Mouse (Mus musculus): ENCODE results near the gene Egfr. TPM values are rescaled to one million over a fixed set of nuclear protein-coding genes. Genes with fewer than 3 reads are reported as not detected.

The Egfr gene
- polyA plus RNA-seq, 1 experiment, result 1.7 TPM

DNA sequence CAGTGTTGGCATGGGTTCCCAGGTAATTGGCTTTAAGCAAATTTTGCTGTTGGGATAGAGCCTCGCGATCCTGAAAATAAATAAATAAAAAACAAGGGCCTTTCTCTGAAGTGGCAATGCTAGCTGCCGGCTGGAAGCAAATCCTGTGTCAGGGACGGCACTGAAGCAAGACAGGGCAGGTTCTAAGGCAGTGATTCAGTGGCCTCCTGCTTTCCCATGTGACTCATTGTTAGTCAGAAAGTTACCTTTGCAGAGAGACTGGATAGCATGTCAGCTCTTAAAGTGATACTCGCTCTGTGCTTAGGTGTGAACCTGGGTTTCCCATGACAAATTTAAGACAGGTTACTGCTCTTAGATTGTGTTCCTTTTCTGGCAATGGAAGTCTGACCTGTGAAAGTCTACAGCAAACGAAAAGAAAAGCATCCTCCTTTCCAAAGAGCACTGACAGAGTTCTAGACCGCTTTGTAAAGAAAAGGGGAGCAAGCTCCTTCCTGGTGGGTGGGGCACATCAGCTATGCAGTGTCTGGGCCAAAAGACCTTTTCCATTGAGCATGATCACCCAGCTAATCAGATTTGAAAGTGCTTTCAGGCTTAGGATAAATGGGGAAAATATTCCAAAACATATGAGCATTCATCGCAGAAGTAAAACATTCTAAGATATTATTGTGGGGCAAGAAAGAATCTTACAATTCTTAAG, 78.7 kb downstream of the Egfr start:
- Histone ChIP-seq H3K4me1 (ENCODE audit: control insufficient read depth, insufficient read depth, low read length) (no peaks in the 10 kb centered on the region), H3K27me3 (ENCODE audit: control insufficient read depth, insufficient read depth, low read length) (no peaks in the 10 kb centered on the region), H3K4me3 (ENCODE audit: control insufficient read depth, low read depth, low read length) (no peak overlapping the region), H3K27ac (ENCODE audit: control insufficient read depth, insufficient read depth, low read depth, low read length) (no peak overlapping the region), H3K36me3 (ENCODE audit: control insufficient read depth, insufficient read depth, low read length) (no peaks in the 10 kb centered on the region)
- no peak for TF ChIP-seq CTCF (IDR thresholded peaks at IDR 0.05; ENCODE audit: control insufficient read depth, insufficient read depth, insufficient replicate concordance, low read depth, low read length)
- TF ChIP-seq POLR2A (IDR thresholded peaks at IDR 0.05; ENCODE audit: control insufficient read depth, low read depth, low read length), result no peak

DNA sequence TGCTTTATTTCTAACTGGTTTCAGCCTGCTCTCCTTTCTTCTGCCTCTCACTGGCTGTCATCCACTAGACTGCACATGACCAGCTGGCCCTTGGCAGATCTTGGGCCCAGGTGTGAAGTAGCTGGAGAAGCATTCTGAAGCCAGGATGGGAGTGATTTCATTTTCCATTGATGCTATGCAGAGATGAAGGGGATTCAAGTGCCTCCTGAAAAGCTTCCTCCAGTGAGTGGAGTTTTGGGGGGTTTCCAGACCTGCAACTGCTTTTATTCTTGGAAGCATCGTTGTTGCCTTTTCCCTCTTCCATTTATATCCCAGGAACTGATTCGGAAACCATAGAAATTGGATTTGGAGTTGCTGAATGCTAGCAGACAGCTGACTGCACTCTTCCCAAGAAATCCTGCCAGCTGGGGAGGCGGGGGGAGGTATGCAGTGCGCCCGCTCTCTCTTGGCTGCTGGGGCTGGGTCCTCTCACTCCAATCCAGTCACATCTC, 80.0 kb downstream of the Egfr start:
- Histone ChIP-seq H3K27ac (ENCODE audit: control insufficient read depth, insufficient read depth, low read depth, low read length) (no peak overlapping the region), H3K4me3 (ENCODE audit: control insufficient read depth, low read depth, low read length) (no peak overlapping the region), H3K4me1 (ENCODE audit: control insufficient read depth, insufficient read depth, low read length) (no peaks in the 10 kb centered on the region), H3K27me3 (ENCODE audit: control insufficient read depth, insufficient read depth, low read length) (no peaks in the 10 kb centered on the region), H3K36me3 (ENCODE audit: control insufficient read depth, insufficient read depth, low read length) (no peaks in the 10 kb centered on the region)
- no peak for TF ChIP-seq POLR2A (IDR thresholded peaks at IDR 0.05; ENCODE audit: control insufficient read depth, low read depth, low read length)
- TF ChIP-seq CTCF (IDR thresholded peaks at IDR 0.05; ENCODE audit: control insufficient read depth, insufficient read depth, insufficient replicate concordance, low read depth, low read length), result no peak

DNA sequence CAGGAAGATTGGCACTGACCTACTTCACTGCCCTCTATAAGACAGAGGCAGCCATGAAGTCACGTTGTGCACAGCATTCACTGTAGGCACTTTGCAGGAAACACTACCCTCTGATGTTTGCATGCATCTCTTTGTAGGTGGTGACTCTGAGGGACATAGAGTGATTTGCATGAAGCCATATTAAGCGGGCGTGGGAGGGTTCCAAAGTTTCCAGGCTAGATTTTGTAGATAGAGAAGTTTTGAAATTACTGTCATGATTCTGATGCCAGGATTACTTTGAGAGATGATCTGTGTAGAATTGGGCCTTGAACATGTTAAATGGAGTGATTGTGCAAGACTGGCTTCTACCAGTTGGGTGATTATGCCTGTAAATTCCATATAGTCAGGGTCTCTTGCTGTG, 86.8 kb downstream of the Egfr start:
- TF ChIP-seq CTCF (IDR thresholded peaks at IDR 0.05; ENCODE audit: control insufficient read depth, insufficient read depth, insufficient replicate concordance, low read depth, low read length) (no peak), POLR2A (IDR thresholded peaks at IDR 0.05; ENCODE audit: control insufficient read depth, low read depth, low read length) (no peak)
- H3K36me3 ChIP-seq (ENCODE audit: control insufficient read depth, insufficient read depth, low read length), result no peaks in the 10 kb centered on the region
- no peak overlapping the region for H3K4me3 ChIP-seq (ENCODE audit: control insufficient read depth, low read depth, low read length)
- H3K4me1 ChIP-seq (ENCODE audit: control insufficient read depth, insufficient read depth, low read length), result no peaks in the 10 kb centered on the region
- H3K27me3 ChIP-seq (ENCODE audit: control insufficient read depth, insufficient read depth, low read length), result no peaks in the 10 kb centered on the region
- H3K27ac ChIP-seq (ENCODE audit: control insufficient read depth, insufficient read depth, low read depth, low read length), result no peak overlapping the region

DNA sequence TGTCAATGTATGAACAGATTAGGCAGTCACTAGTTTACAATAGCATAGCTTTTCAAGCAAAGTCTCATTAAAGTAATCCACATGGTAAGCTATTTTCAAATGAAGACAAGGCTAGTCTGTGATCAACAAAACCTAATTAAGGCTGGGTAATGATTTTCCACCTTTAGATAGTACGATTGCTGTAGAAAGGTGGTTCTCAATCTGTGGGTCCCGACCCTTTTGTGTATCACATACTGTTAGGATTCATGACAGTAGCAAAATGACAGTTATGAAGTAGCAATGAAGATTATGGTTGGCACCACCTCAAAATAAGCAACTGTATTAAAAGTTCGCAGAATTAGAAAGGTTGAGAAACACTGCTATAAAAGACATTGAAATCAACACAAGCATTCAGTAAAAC, 90.9 kb downstream of the Egfr start:
- no peak overlapping the region for H3K27ac ChIP-seq (ENCODE audit: control insufficient read depth, insufficient read depth, low read depth, low read length)
- H3K27me3 ChIP-seq (ENCODE audit: control insufficient read depth, insufficient read depth, low read length), result no peaks in the 10 kb centered on the region
- TF ChIP-seq CTCF (IDR thresholded peaks at IDR 0.05; ENCODE audit: control insufficient read depth, insufficient read depth, insufficient replicate concordance, low read depth, low read length) (no peak), POLR2A (IDR thresholded peaks at IDR 0.05; ENCODE audit: control insufficient read depth, low read depth, low read length) (no peak)
- H3K4me1 ChIP-seq (ENCODE audit: control insufficient read depth, insufficient read depth, low read length), result no peaks in the 10 kb centered on the region
- no peaks in the 10 kb centered on the region for H3K36me3 ChIP-seq (ENCODE audit: control insufficient read depth, insufficient read depth, low read length)
- no peak overlapping the region for H3K4me3 ChIP-seq (ENCODE audit: control insufficient read depth, low read depth, low read length)

DNA sequence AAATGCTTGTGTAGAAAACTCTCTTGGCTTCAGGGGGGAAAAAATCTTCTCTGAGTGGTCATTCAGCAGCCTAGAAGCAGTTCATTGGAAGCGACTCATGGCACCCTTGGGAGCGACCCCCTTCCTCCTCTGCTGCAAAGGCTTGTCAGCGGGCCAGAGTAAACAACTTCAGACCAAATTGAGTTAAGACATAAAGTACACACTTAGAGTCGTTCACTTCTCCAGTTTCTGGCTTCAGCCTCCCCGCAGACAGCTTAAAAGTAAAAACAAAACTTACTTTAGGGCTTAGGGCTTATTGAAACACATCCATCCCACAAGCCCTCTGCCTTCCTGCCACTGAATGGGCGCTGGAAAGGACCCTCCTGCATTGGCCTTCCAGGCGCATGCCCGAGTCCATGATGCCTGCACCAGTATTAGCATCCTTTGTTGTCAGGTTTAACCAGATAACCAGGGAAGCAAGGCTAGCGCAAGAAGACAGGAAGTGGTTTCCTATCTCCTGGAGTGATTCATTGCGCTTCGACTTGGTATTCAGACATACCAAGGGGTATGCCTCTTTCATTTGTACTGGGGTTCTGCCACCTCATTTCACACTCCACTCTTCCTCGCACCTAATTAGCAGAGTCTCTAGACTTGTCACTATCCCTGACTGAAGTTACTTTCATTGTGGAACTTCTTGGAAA, 92.0 kb downstream of the Egfr start:
- no peak overlapping the region for H3K27ac ChIP-seq (ENCODE audit: control insufficient read depth, insufficient read depth, low read depth, low read length)

DNA sequence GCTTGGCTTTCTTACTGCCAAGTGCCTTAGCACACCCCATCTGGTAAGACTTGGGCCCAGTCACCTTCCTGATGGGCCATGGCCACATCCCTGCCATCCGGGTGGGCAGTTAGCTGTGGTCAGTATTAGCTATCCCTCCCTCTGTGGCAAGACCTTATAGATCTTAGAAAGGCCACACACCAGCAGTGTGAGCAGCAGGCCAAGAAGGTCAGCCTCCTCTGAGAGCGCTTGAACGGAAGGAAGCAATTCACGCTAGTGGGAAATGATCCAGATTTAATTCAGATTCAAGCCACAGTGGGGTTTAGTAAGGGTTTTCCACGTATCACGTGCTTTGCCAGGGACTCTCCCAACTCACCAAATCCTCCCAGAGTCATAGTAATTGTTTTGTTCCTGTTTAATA, 96.9 kb downstream of the Egfr start:
- Histone ChIP-seq H3K27ac (ENCODE audit: control insufficient read depth, insufficient read depth, low read depth, low read length) (no peak overlapping the region), H3K36me3 (ENCODE audit: control insufficient read depth, insufficient read depth, low read length) (no peaks in the 10 kb centered on the region), H3K4me1 (ENCODE audit: control insufficient read depth, insufficient read depth, low read length) (no peaks in the 10 kb centered on the region), H3K27me3 (ENCODE audit: control insufficient read depth, insufficient read depth, low read length) (no peaks in the 10 kb centered on the region), H3K4me3 (ENCODE audit: control insufficient read depth, low read depth, low read length) (no peak overlapping the region)
- TF ChIP-seq POLR2A (IDR thresholded peaks at IDR 0.05; ENCODE audit: control insufficient read depth, low read depth, low read length) (no peak), CTCF (IDR thresholded peaks at IDR 0.05; ENCODE audit: control insufficient read depth, insufficient read depth, insufficient replicate concordance, low read depth, low read length) (no peak)

More for the DNA sequence above, 92.0 kb downstream of the Egfr start:
- H3K4me3 ChIP-seq (ENCODE audit: control insufficient read depth, low read depth, low read length), result no peak overlapping the region
- no peaks in the 10 kb centered on the region for H3K4me1 ChIP-seq (ENCODE audit: control insufficient read depth, insufficient read depth, low read length)
- H3K36me3 ChIP-seq (ENCODE audit: control insufficient read depth, insufficient read depth, low read length), result no peaks in the 10 kb centered on the region
- TF ChIP-seq CTCF (IDR thresholded peaks at IDR 0.05; ENCODE audit: control insufficient read depth, insufficient read depth, insufficient replicate concordance, low read depth, low read length) (no peak), POLR2A (IDR thresholded peaks at IDR 0.05; ENCODE audit: control insufficient read depth, low read depth, low read length) (no peak)
- no peaks in the 10 kb centered on the region for H3K27me3 ChIP-seq (ENCODE audit: control insufficient read depth, insufficient read depth, low read length)

DNA sequence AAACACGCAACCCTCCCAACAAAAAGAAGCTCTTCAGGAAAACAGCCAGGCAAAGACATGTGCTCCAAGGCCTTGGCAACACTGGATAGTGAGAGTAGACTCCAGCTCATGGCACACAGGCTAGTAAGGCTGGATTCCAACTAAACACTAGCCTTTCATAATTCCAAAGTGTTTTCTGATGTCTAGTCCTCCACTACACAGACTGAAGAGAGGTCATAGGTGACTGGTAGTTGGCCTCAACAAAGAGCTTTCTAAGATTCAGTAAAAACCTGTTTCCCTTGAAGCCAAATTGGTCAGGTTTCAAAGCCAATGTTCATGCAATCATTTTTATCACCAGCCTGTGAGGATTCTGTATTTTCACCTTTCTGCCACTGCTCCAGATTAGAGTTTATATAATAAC, 99.4 kb downstream of the Egfr start:
- Histone ChIP-seq H3K4me3 (ENCODE audit: control insufficient read depth, low read depth, low read length) (no peak overlapping the region), H3K4me1 (ENCODE audit: control insufficient read depth, insufficient read depth, low read length) (no peaks in the 10 kb centered on the region), H3K36me3 (ENCODE audit: control insufficient read depth, insufficient read depth, low read length) (no peaks in the 10 kb centered on the region), H3K27ac (ENCODE audit: control insufficient read depth, insufficient read depth, low read depth, low read length) (no peak overlapping the region), H3K27me3 (ENCODE audit: control insufficient read depth, insufficient read depth, low read length) (no peaks in the 10 kb centered on the region)
- TF ChIP-seq POLR2A (IDR thresholded peaks at IDR 0.05; ENCODE audit: control insufficient read depth, low read depth, low read length) (no peak), CTCF (IDR thresholded peaks at IDR 0.05; ENCODE audit: control insufficient read depth, insufficient read depth, insufficient replicate concordance, low read depth, low read length) (no peak)

Measured in testis, adult 2 months (tissue).